Mouse (Mus musculus) adrenal gland, postnatal 10 days (tissue): ENCODE data around the gene Arhgef9. TPM values are rescaled to one million over a fixed set of nuclear protein-coding genes. Genes with fewer than 3 reads are reported as not detected.

Experiments
- total RNA-seq, 2 experiments: library from RNA; stranded (reverse); gene quantifications; 2 replicates each; pipeline ENCODE4 v1.2.3; 2021

Arhgef9 gene
- total RNA-seq, 2 experiments from 2014 or later = 16.9 to 23.4 TPM

Other genes starting within 250 kb of the Arhgef9 start
- gene Spin4, start 170.2 kb downstream of the Arhgef9 start, total RNA-seq = 1 to 10 TPM; 2.7 to 3.5 TPM
- 10 to 100 TPM; 10.3 to 15.0 TPM for gene Amer1, start 248.0 kb upstream of the Arhgef9 start, total RNA-seq